Comparison of ENCODE assay signal across 36 mouse cellular contexts in genomic region chr9:101247541-101247940, GRCm38 (mm10). TPM values are rescaled to one million over a fixed set of nuclear protein-coding genes. Genes with fewer than 3 reads are reported as not detected.
A peak's percentile ranks its signal among the peaks of the same experiment; 100 is the strongest.
DNase-seq lines count a peak whose midpoint lies in the region; ATAC-seq and TF ChIP-seq lines count a peak whose summit lies in the region.
"Had no signal": no experiment of that assay in that cellular context is flagged by ENCODE, and none has a peak within 500 bp of the region (broad histone marks: within the 10 kb centered on the region; RNA-seq: fewer than 3 reads in every experiment).

No protein-coding gene starts in this region.

- H3K27me3 ChIP-seq in embryonic facial prominence, embryonic 14.5 days (replicated peaks; ENCODE audit: control insufficient read depth, insufficient read depth, low read length): no peaks in the 10 kb centered on the region
- no peaks in the 10 kb centered on the region for H3K27me3 ChIP-seq in embryonic facial prominence, embryonic 10.5 days (replicated peaks; ENCODE audit: low read depth, poor library complexity, severe bottlenecking)
- H3K27me3 ChIP-seq in hindbrain, postnatal 0 days (ENCODE audit: insufficient read depth, low read length): no peaks in the 10 kb centered on the region
- no peaks in the 10 kb centered on the region for H3K27me3 ChIP-seq in hindbrain, embryonic 13.5 days
- H3K27me3 ChIP-seq: embryonic facial prominence, embryonic 12.5 days; kidney, embryonic 15.5 days; limb, embryonic 13.5 days; megakaryocyte, embryonic 14.5 days; midbrain, embryonic 12.5 days; neural tube, embryonic 12.5 days had no signal

- no peaks in the 10 kb centered on the region for H3K36me3 ChIP-seq in embryonic facial prominence, embryonic 14.5 days (ENCODE audit: control insufficient read depth, insufficient read depth, low read length)
- no peaks in the 10 kb centered on the region for H3K36me3 ChIP-seq in embryonic facial prominence, embryonic 10.5 days (replicated peaks)
- no peaks in the 10 kb centered on the region for H3K36me3 ChIP-seq in hindbrain, postnatal 0 days (ENCODE audit: insufficient read depth, low read length)
- no peaks in the 10 kb centered on the region for H3K36me3 ChIP-seq in hindbrain, embryonic 13.5 days
- H3K36me3 ChIP-seq: embryonic facial prominence, embryonic 12.5 days; forebrain, embryonic 10.5 days; kidney, embryonic 15.5 days; limb, embryonic 13.5 days; liver, embryonic 12.5 days; midbrain, embryonic 12.5 days; neural tube, embryonic 12.5 days had no signal

- no peak overlapping the region for H3K4me2 ChIP-seq in embryonic facial prominence, embryonic 14.5 days (ENCODE audit: low read depth, low read length)
- H3K4me2 ChIP-seq in hindbrain, postnatal 0 days (ENCODE audit: low read depth, low read length): 0 out of 2 replicates have a peak overlapping the region, but pooled peaks have one; percentile 8
- H3K4me2 ChIP-seq in hindbrain, embryonic 13.5 days: no peak overlapping the region
- H3K4me2 ChIP-seq: embryonic facial prominence, embryonic 12.5 days; heart, embryonic 11.5 days; hindbrain, embryonic 14.5 days; kidney, embryonic 15.5 days; limb, embryonic 13.5 days; liver, embryonic 12.5 days; midbrain, embryonic 12.5 days; neural tube, embryonic 12.5 days had no signal

- TF ChIP-seq CTCF in hindbrain, postnatal 0 days (IDR thresholded peaks at IDR 0.05; ENCODE audit: low read depth): no peak

- no peak for ATAC-seq in embryonic facial prominence, embryonic 14.5 days (ENCODE audit: low read depth)
- ATAC-seq in hindbrain, postnatal 0 days: no peak
- ATAC-seq in hindbrain, embryonic 13.5 days (ENCODE audit: low FRiP score): no peak
- ATAC-seq: activated CD4-positive, CD25-positive, alpha-beta regulatory T cell, adult 4 months; forebrain, embryonic 16.5 days; liver, embryonic 12.5 days; lung, postnatal 0 days had no signal

- peak overlapping the region; percentile 42; the same call in 1 of the 2 replicates for H3K9ac ChIP-seq in embryonic facial prominence, embryonic 14.5 days (ENCODE audit: low read depth, low read length)
- H3K9ac ChIP-seq in hindbrain, postnatal 0 days (replicated peaks; ENCODE audit: low read length): 0 out of 2 replicates have a peak overlapping the region, but pooled peaks have one; percentile 17
- H3K9ac ChIP-seq in hindbrain, embryonic 13.5 days: no peak overlapping the region
- H3K9ac ChIP-seq: embryonic facial prominence, embryonic 12.5 days; hindbrain, embryonic 14.5 days; kidney, embryonic 15.5 days; limb, embryonic 13.5 days; liver, embryonic 12.5 days; midbrain, embryonic 12.5 days; neural tube, embryonic 12.5 days had no signal

- H3K4me3 ChIP-seq in embryonic facial prominence, embryonic 14.5 days (ENCODE audit: low read depth, low read length): no peak overlapping the region
- no peak overlapping the region for H3K4me3 ChIP-seq in embryonic facial prominence, embryonic 10.5 days
- H3K4me3 ChIP-seq in hindbrain, postnatal 0 days (ENCODE audit: low read length): no peak overlapping the region
- H3K4me3 ChIP-seq in hindbrain, embryonic 13.5 days: no peak overlapping the region
- H3K4me3 ChIP-seq: embryonic facial prominence, embryonic 12.5 days; forebrain, embryonic 10.5 days; kidney, embryonic 15.5 days; limb, embryonic 13.5 days; liver, embryonic 12.5 days; megakaryocyte, embryonic 14.5 days; midbrain, embryonic 12.5 days; myocyte; neural tube, embryonic 12.5 days had no signal

- no peak overlapping the region for H3K27ac ChIP-seq in embryonic facial prominence, embryonic 14.5 days (replicated peaks; ENCODE audit: low read depth, low read length)
- no peak overlapping the region for H3K27ac ChIP-seq in embryonic facial prominence, embryonic 10.5 days (replicated peaks)
- 0 out of 2 replicates have a peak overlapping the region, but pooled peaks have one; percentile 1 for H3K27ac ChIP-seq in hindbrain, postnatal 0 days
- H3K27ac ChIP-seq in hindbrain, embryonic 13.5 days: no peak overlapping the region
- H3K27ac ChIP-seq: embryonic facial prominence, embryonic 12.5 days; forebrain, embryonic 10.5 days; hindbrain, embryonic 14.5 days; kidney, embryonic 15.5 days; limb, embryonic 13.5 days; liver, embryonic 12.5 days; midbrain, embryonic 12.5 days; neural tube, embryonic 12.5 days had no signal

- H3K4me1 ChIP-seq in embryonic facial prominence, embryonic 14.5 days (ENCODE audit: control insufficient read depth, insufficient read depth, low read length): peaks cover 17% of the 10 kb centered on the region
- H3K4me1 ChIP-seq in embryonic facial prominence, embryonic 10.5 days: peaks cover 18% of the 10 kb centered on the region
- H3K4me1 ChIP-seq in hindbrain, postnatal 0 days (ENCODE audit: insufficient read depth, low read length): peaks cover 15% of the 10 kb centered on the region
- H3K4me1 ChIP-seq in hindbrain, embryonic 13.5 days (replicated peaks): peaks cover 36% of the 10 kb centered on the region

- WGBS in embryonic facial prominence, embryonic 14.5 days: 68% methylated on average over 7 of the region's 7 CpGs
- 82% methylated on average over 7 of the region's 7 CpGs for WGBS in embryonic facial prominence, embryonic 10.5 days
- WGBS in hindbrain, postnatal 0 days: 39% methylated on average over 7 of the region's 7 CpGs
- WGBS in hindbrain, embryonic 13.5 days: 52% methylated on average over 7 of the region's 7 CpGs

- H3K9me3 ChIP-seq in embryonic facial prominence, embryonic 14.5 days (ENCODE audit: control insufficient read depth, low read length): no peaks in the 10 kb centered on the region
- no peaks in the 10 kb centered on the region for H3K9me3 ChIP-seq in embryonic facial prominence, embryonic 10.5 days
- no peaks in the 10 kb centered on the region for H3K9me3 ChIP-seq in hindbrain, postnatal 0 days (ENCODE audit: low read length)
- H3K9me3 ChIP-seq in hindbrain, embryonic 13.5 days: no peaks in the 10 kb centered on the region
- H3K9me3 ChIP-seq: embryonic facial prominence, embryonic 12.5 days; forebrain, embryonic 10.5 days; kidney, embryonic 15.5 days; limb, embryonic 13.5 days; liver, embryonic 12.5 days; megakaryocyte, embryonic 14.5 days; midbrain, embryonic 12.5 days; neural tube, embryonic 12.5 days had no signal

- no peak for DNase-seq in embryonic facial prominence, embryonic 14.5 days (ENCODE audit: low spot score)
- no peak for DNase-seq in embryonic facial prominence, embryonic 10.5 days (ENCODE audit: low spot score)
- no peak for DNase-seq in hindbrain, postnatal 0 days (ENCODE audit: low spot score)
- DNase-seq in layer of hippocampus, postnatal 36 days: peak; percentile 33 to 45
- no peak for DNase-seq in layer of hippocampus, adult 11-12 months (ENCODE audit: low spot score)
- DNase-seq in right cerebral cortex, adult 2 months (ENCODE audit: low spot score in 2 of 2): peak; percentile 15 to 25
- DNase-seq in right cerebral cortex, postnatal 36 days (ENCODE audit: low spot score in 2 of 2): no peak
- DNase-seq: adrenal gland, adult 2 months; adrenal gland, postnatal 36 days; cerebellum, adult 8-10 months; cerebellum, postnatal 36 days; gastrocnemius, postnatal 25 days; heart, adult 18-20 months; heart, postnatal 36 days; kidney, adult 18-20 months; kidney, postnatal 25 days; lung, adult 18-20 months; lung, postnatal 4 days; spleen, adult 18-20 months; thymus, adult 18-20 months; thymus, postnatal 25 days had no signal

RNA-seq across cellular contexts. Expression of gene Ppp2r3a, which starts 4.1 kb away (rescaled TPM):
- 25.3 and 29.8 TPM in 2 replicates for polyA plus RNA-seq in embryonic facial prominence, embryonic 14.5 days (2014; fragmentation: Nextera tagmentation; extraction: Ambion mirVana)
- polyA plus RNA-seq in embryonic facial prominence, embryonic 10.5 days (2016; fragmentation: Nextera tagmentation; extraction: Ambion mirVana): 10.6 and 10.9 TPM in 2 replicates
- total RNA-seq in hindbrain, postnatal 0 days (2014; rRNA removed): 28.0 and 28.5 TPM in 2 replicates
- polyA plus RNA-seq in hindbrain, postnatal 0 days (2015; fragmentation: Nextera tagmentation; extraction: Ambion mirVana): 16.3 and 17.1 TPM in 2 replicates
- polyA plus RNA-seq in hindbrain, embryonic 13.5 days (2015; fragmentation: Nextera tagmentation; extraction: Ambion mirVana): 28.7 and 29.1 TPM in 2 replicates
- total RNA-seq in layer of hippocampus, postnatal 36 days (2021): 10 to 100 TPM; 26.5 to 32.1 TPM

Comparison
In these comparisons a context has a peak if more than half of its experiments do, and no peak if none do; other contexts are left out.
1. DNase-seq: peak in layer of hippocampus, postnatal 36 days (2 of 2) and right cerebral cortex, adult 2 months (2 of 2); none in embryonic facial prominence, embryonic 14.5 days (single experiment), embryonic facial prominence, embryonic 10.5 days (single experiment), hindbrain, postnatal 0 days (single experiment), layer of hippocampus, adult 11-12 months (single experiment) and right cerebral cortex, postnatal 36 days (0 of 2).